ENCODE assay signal across 13 mouse cellular contexts in the genomic region with DNA sequence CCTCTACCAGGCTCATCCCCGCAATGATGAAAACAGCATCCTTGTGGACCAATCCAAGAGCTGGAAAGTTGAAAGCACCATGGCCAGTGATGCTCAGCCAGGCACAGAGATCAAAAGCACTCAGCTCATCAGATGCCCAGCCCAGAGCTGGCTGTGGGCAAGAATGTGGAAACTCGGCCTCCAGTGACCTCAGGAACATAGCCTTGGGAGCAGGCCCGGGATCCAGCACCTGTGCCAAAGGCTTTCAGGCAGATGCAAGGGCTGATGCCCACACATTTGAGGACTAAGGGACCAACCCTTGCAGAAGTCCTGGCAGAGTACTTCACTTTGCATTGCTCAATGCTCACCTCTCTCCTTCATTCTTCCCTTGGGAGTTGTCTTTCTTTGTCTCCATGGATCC.
DNase-seq lines count a peak whose midpoint lies in the region; ATAC-seq lines count a peak whose summit lies in the region.
"Had no signal": no experiment of that assay in that cellular context is flagged by ENCODE, and none has a peak within 500 bp of the region (broad histone marks: within the 10 kb centered on the region; RNA-seq: fewer than 3 reads in every experiment).

No protein-coding gene starts in this region.

- no peak overlapping the region for H3K9ac ChIP-seq in heart, embryonic 13.5 days
- H3K9ac ChIP-seq: limb, embryonic 15.5 days had no signal

- H3K36me3 ChIP-seq in heart, embryonic 13.5 days, result no peaks in the 10 kb centered on the region
- H3K36me3 ChIP-seq: limb, embryonic 15.5 days had no signal

- no peak for ATAC-seq in heart, embryonic 13.5 days (ENCODE audit: extremely low read depth, insufficient number of reproducible peaks, low FRiP score, low TSS enrichment)
- ATAC-seq: forebrain, embryonic 14.5 days had no signal

- WGBS in heart, embryonic 13.5 days, result 60% methylated on average over 3 of the region's 3 CpGs

- H3K4me1 ChIP-seq in heart, embryonic 13.5 days, result peaks cover 21% of the 10 kb centered on the region

- no peaks in the 10 kb centered on the region for H3K9me3 ChIP-seq in heart, embryonic 13.5 days
- H3K9me3 ChIP-seq: limb, embryonic 15.5 days had no signal

- H3K4me2 ChIP-seq in heart, embryonic 13.5 days, result no peak overlapping the region
- H3K4me2 ChIP-seq: limb, embryonic 15.5 days; midbrain, embryonic 11.5 days had no signal

- no peak overlapping the region for H3K4me3 ChIP-seq in heart, embryonic 13.5 days
- H3K4me3 ChIP-seq: limb, embryonic 15.5 days had no signal

- H3K27ac ChIP-seq in heart, embryonic 13.5 days (replicated peaks), result 0 out of 2 replicates have a peak overlapping the region, but pooled peaks have one; percentile 4
- H3K27ac ChIP-seq: limb, embryonic 15.5 days had no signal

- intact Hi-C loops in heart, postnatal 14 days (cut with DNase I), result no loop called here

- no peaks in the 10 kb centered on the region for H3K27me3 ChIP-seq in heart, embryonic 13.5 days (replicated peaks)
- H3K27me3 ChIP-seq: limb, embryonic 15.5 days had no signal

- DNase-seq in heart, postnatal 14 days, result no peak
- peak; percentile 35 for DNase-seq in Muller cell, postnatal 12 days (ENCODE audit: inconsistent ontology term)
- DNase-seq in adrenal gland, adult 8-10 months, result peak; percentile 59
- DNase-seq in gastrocnemius, postnatal 25 days, result peak; percentile 63
- no peak for DNase-seq in natural killer cell, adult 2 months (ENCODE audit: low spot score in 2 of 2)
- no peak for DNase-seq in cerebellum, adult 11 months
- DNase-seq: cerebellum, postnatal 14 days; kidney, adult 8-10 months; kidney, postnatal 36 days had no signal

Comparison
In these comparisons a context has a peak if more than half of its experiments do, and no peak if none do; other contexts are left out.
1. DNase-seq: peak in Muller cell, postnatal 12 days (single experiment), adrenal gland, adult 8-10 months (single experiment) and gastrocnemius, postnatal 25 days (single experiment); none in heart, postnatal 14 days (0 of 2), natural killer cell, adult 2 months (0 of 2) and cerebellum, adult 11 months (single experiment).